Mouse (Mus musculus) G1E-ER4 (cell line): ENCODE measurements around the gene Fbxo5. TPM values are rescaled to one million over a fixed set of nuclear protein-coding genes. Genes with fewer than 3 reads are reported as not detected.

ENCODE experiments used
- GATA1 ChIP-seq: IDR thresholded peaks from one replicate; pipeline ENCODE4 v1.8.0; 2012; ENCODE audit warnings: low read length, inconsistent platforms
- polyA plus RNA-seq: library from polyadenylated mRNA; stranded (reverse); fragments of >175 nt; gene quantifications from 2 replicates; pipeline ENCODE4 v1.2.3, GENCODE M21; 2012

Gene Fbxo5
- polyA plus RNA-seq, 1 experiment = 13.3 TPM

- TF ChIP-seq GATA1 = no peak
Measured at GRCm38 (mm10) chr10:5803739-5804138, 1.7 kb downstream of the Fbxo5 start.

GRCm38 (mm10) chr10:5802866-5803265, 2.5 kb downstream of the Fbxo5 start:
- no peak for TF ChIP-seq GATA1

GRCm38 (mm10) chr10:5800490-5800889, 4.9 kb downstream of the Fbxo5 start:
- no peak for TF ChIP-seq GATA1

GRCm38 (mm10) chr10:5798069-5798468, 7.3 kb downstream of the Fbxo5 start:
- TF ChIP-seq GATA1 = no peak

- no peak for TF ChIP-seq GATA1
Measured at GRCm38 (mm10) chr10:5790657-5791056, 14.7 kb downstream of the Fbxo5 start.

GRCm38 (mm10) chr10:5786923-5787322, 18.5 kb downstream of the Fbxo5 start:
- no peak for TF ChIP-seq GATA1

Other genes with a start within 250 kb of the Fbxo5 start
- 11.8 and 13.3 TPM in 2 replicates for gene Myct1, start 211.8 kb downstream of the Fbxo5 start, polyA plus RNA-seq
- gene Vip, start 166.4 kb downstream of the Fbxo5 start, polyA plus RNA-seq = not detected in 2 replicates
- gene Mtrf1l, start 18.3 kb upstream of the Fbxo5 start, polyA plus RNA-seq = 6.2 and 8.2 TPM in 2 replicates
- gene Rgs17, start 116.8 kb upstream of the Fbxo5 start, polyA plus RNA-seq = not detected in 2 replicates